Mouse (Mus musculus): Measurements from ENCODE around the gene Eif4a1.

DNA sequence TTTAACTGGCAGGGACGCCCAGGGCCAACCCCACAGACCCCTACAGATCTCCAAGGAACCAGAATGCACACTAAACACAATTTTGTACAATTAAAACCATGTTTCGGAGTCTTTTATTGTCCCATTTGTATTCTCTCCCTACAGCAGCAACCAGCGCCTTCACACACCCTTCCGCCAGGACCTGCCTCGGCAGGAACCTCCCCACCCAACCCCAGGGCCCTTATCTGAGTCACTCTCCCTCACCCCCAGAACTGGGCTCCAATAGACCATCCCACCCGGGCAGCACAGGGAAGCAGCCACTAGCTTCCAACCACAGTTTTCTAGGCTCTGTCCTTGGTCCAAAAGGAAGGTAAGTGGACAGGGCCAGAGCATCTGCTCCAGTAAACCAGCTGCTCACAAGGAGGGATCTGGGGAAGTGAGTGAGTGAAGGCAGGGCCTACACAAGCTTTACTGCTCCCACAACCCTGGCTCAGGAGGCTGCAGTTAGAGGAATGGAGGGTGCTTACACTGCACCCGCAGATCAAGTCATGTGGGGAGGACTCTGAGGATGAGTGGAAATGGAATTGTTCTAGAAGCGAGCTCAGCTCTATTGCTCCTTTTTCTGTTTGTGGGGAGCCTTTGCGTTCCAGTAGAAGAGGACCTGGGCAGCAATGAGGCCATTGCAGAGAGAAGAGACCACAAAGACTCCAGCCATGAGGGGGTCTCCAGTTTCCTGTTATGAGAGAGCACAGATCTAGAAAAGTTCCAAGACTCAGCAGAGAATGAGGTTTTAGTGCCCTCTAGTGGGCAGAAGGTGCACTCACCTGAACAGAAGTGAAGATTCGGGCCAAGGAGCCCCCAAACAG lies 15.4 kb downstream of the Eif4a1 start:
- TF ChIP-seq CTCF (IDR thresholded peaks at IDR 0.05; ENCODE audit: control insufficient read depth, insufficient read depth, low read length) = peak; percentile 78
- TF ChIP-seq POLR2A (IDR thresholded peaks at IDR 0.05; ENCODE audit: borderline replicate concordance, control insufficient read depth, low read depth, low read length) = no peak

All from bone marrow, adult 2 months (tissue).